Mouse (Mus musculus) ES-Bruce4 (cell line): ENCODE data around the gene Gap43.

Experiments
- EP300 ChIP-seq: IDR thresholded peaks from 2 replicates; pipeline ENCODE4 v1.6.1; 2011; ENCODE audit warnings: low read depth, low read length; ENCODE audit not compliant: insufficient read depth
- POLR2A ChIP-seq: IDR thresholded peaks from one replicate; pipeline ENCODE4 v1.8.1; 2011; ENCODE audit warnings: low read length; ENCODE audit not compliant: insufficient read depth

DNA sequence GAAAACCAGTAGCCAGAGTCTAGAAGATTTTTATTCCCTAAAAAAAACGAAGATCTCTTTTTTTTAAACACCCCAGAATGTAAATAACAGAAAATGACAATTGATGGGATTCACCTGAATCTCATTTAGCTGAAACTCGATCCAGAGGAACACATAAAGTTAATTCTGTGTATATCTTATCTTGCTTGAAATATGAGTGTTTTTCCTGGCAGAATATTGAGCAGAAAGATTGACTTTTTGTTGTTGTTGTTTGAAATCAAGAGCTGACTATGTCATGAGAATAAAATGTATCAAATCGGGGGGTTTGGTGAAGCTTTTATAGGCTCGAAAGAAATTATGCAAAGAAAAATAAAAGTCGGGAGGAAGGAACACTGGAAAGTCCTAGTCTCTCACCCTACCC lies 88.2 kb downstream of the Gap43 start:
- TF ChIP-seq POLR2A (no peak), EP300 (no peak)
